Mouse (Mus musculus): ENCODE data around the gene Rpl18. TPM values are rescaled to one million over a fixed set of nuclear protein-coding genes. Genes with fewer than 3 reads are reported as not detected.

The Rpl18 gene
- total RNA-seq, 2 experiments from 2014 or later = 289 to 423 TPM

- ATAC-seq (replicated peaks; ENCODE audit: low FRiP score, poor library complexity, severe bottlenecking) = no peak
Observed at GRCm38 (mm10) chr7:45723781-45724180, 8.5 kb downstream of the Rpl18 start.

- no peak for ATAC-seq (replicated peaks; ENCODE audit: low FRiP score, poor library complexity, severe bottlenecking)
Observed at GRCm38 (mm10) chr7:45725151-45725550, 9.9 kb downstream of the Rpl18 start.

- no peak for ATAC-seq (replicated peaks; ENCODE audit: low FRiP score, poor library complexity, severe bottlenecking)
Observed at GRCm38 (mm10) chr7:45725713-45726112, 10.5 kb downstream of the Rpl18 start, which contains the start of gene Spaca4. Gene Spaca4 (minus strand): TSS chr7:45725813.

GRCm38 (mm10) chr7:45726419-45726818 lies 11.2 kb downstream of the Rpl18 start:
- no peak for ATAC-seq (replicated peaks; ENCODE audit: low FRiP score, poor library complexity, severe bottlenecking)

- no peak for ATAC-seq (replicated peaks; ENCODE audit: low FRiP score, poor library complexity, severe bottlenecking)
Observed at GRCm38 (mm10) chr7:45727625-45728024, 12.4 kb downstream of the Rpl18 start.

- ATAC-seq (replicated peaks; ENCODE audit: low FRiP score, poor library complexity, severe bottlenecking) = no peak
Observed at GRCm38 (mm10) chr7:45730727-45731431, 15.6 kb downstream of the Rpl18 start.

- ATAC-seq (replicated peaks; ENCODE audit: low FRiP score, poor library complexity, severe bottlenecking) = no peak
Observed at GRCm38 (mm10) chr7:45733477-45733876, 18.2 kb downstream of the Rpl18 start.

GRCm38 (mm10) chr7:45739162-45739763 lies 24.0 kb downstream of the Rpl18 start:
- peak; percentile 91 for ATAC-seq (replicated peaks; ENCODE audit: low FRiP score, poor library complexity, severe bottlenecking)

- ATAC-seq (replicated peaks; ENCODE audit: low FRiP score, poor library complexity, severe bottlenecking) = no peak
Observed at GRCm38 (mm10) chr7:45739820-45740219, 24.6 kb downstream of the Rpl18 start.

GRCm38 (mm10) chr7:45741308-45741707 lies 26.1 kb downstream of the Rpl18 start:
- ATAC-seq (replicated peaks; ENCODE audit: low FRiP score, poor library complexity, severe bottlenecking) = no peak

- ATAC-seq (replicated peaks; ENCODE audit: low FRiP score, poor library complexity, severe bottlenecking) = no peak
Observed at GRCm38 (mm10) chr7:45741777-45742176, 26.5 kb downstream of the Rpl18 start.

- no peak for ATAC-seq (replicated peaks; ENCODE audit: low FRiP score, poor library complexity, severe bottlenecking)
Observed at GRCm38 (mm10) chr7:45742338-45742737, 27.1 kb downstream of the Rpl18 start.

GRCm38 (mm10) chr7:45744387-45744786 lies 29.1 kb downstream of the Rpl18 start:
- no peak for ATAC-seq (replicated peaks; ENCODE audit: low FRiP score, poor library complexity, severe bottlenecking)

GRCm38 (mm10) chr7:45746518-45746917 lies 31.3 kb downstream of the Rpl18 start:
- ATAC-seq (replicated peaks; ENCODE audit: low FRiP score, poor library complexity, severe bottlenecking) = no peak

- no peak for ATAC-seq (replicated peaks; ENCODE audit: low FRiP score, poor library complexity, severe bottlenecking)
Observed at GRCm38 (mm10) chr7:45747450-45747849, 32.2 kb downstream of the Rpl18 start.

- no peak for ATAC-seq (replicated peaks; ENCODE audit: low FRiP score, poor library complexity, severe bottlenecking)
Observed at GRCm38 (mm10) chr7:45748110-45748509, 32.9 kb downstream of the Rpl18 start.

GRCm38 (mm10) chr7:45749401-45749800 lies 34.1 kb downstream of the Rpl18 start:
- no peak for ATAC-seq (replicated peaks; ENCODE audit: low FRiP score, poor library complexity, severe bottlenecking)

GRCm38 (mm10) chr7:45750162-45750561 lies 34.9 kb downstream of the Rpl18 start:
- no peak for ATAC-seq (replicated peaks; ENCODE audit: low FRiP score, poor library complexity, severe bottlenecking)

GRCm38 (mm10) chr7:45755703-45756102 lies 40.4 kb downstream of the Rpl18 start:
- no peak for ATAC-seq (replicated peaks; ENCODE audit: low FRiP score, poor library complexity, severe bottlenecking)

GRCm38 (mm10) chr7:45759400-45759799 lies 44.1 kb downstream of the Rpl18 start:
- ATAC-seq (replicated peaks; ENCODE audit: low FRiP score, poor library complexity, severe bottlenecking) = no peak

GRCm38 (mm10) chr7:45760151-45760550 lies 44.9 kb downstream of the Rpl18 start:
- ATAC-seq (replicated peaks; ENCODE audit: low FRiP score, poor library complexity, severe bottlenecking) = no peak

GRCm38 (mm10) chr7:45765995-45766394 lies 50.7 kb downstream of the Rpl18 start:
- ATAC-seq (replicated peaks; ENCODE audit: low FRiP score, poor library complexity, severe bottlenecking) = no peak
